Mouse (Mus musculus): ENCODE results near the gene Glmp. TPM values are rescaled to one million over a fixed set of nuclear protein-coding genes. Genes with fewer than 3 reads are reported as not detected.
"Not testable (repeated sequence)": the region's sequence is repeated elsewhere in the genome, so short reads cannot be mapped to it uniquely, and the experiment has no call there.

Glmp gene
- total RNA-seq (2014; rRNA removed) (17.8 and 26.6 TPM in 2 replicates), polyA plus RNA-seq (2012; rRNA removed) (136 and 154 TPM in 2 replicates)

DNA sequence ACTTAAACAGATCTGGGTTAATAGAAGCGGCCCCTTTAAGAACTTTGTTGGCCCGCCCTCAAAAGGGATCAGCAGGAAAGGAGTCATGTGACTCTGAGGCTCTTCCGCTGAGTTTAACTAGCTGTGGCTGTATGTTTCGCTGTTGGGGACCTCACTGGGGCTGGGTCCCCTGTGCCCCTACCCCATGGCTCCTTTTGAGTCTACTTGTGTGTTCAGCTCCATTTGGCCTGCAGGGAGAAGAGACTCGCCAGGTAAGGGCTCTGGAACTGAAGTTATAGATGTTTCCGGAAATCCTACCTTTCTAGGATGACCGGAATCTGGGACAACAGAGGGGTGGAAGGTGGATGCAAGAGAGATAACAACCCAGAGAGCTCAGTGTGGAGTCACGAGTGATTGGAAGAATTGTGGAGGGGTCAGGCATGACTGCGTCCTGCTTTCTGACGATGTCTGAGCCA lies at the start of gene Glmp:
Gene Glmp, plus strand, starts transcription at position 73 of the 455 bp plus-strand sequence.
- Histone ChIP-seq H3K36me3 (ENCODE audit: control insufficient read depth, insufficient read depth, low read length) (peaks cover 24% of the 10 kb centered on the region), H3K27me3 (ENCODE audit: control insufficient read depth, insufficient read depth, low read length) (no peaks in the 10 kb centered on the region), H3K4me1 (ENCODE audit: control insufficient read depth, insufficient read depth, low read length) (peaks cover 8% of the 10 kb centered on the region), H3K27ac (replicated peaks; ENCODE audit: insufficient read depth, low read depth, low read length) (peak within 1 kb of the TSS; percentile 72), H3K4me3 (ENCODE audit: insufficient read depth, low read depth, low read length) (peak within 1 kb of the TSS; percentile 63), H3K9ac (ENCODE audit: low read depth, low read length) (peak within 1 kb of the TSS; percentile 91), H3K79me2 (ENCODE audit: control insufficient read depth, insufficient read depth, low read length) (peaks cover 13% of the 10 kb centered on the region; the same call in 1 of the 2 replicates)
- under 1% methylated on average over 10 of the region's 10 CpGs for WGBS
- peak; percentile 80 for DNase-seq (ENCODE audit: extremely low read depth, low read depth, low spot score)
- TF ChIP-seq POLR2A (IDR thresholded peaks at IDR 0.05; ENCODE audit: extremely low read depth, insufficient read depth, low read length) (0 out of 2 replicates have a peak, but pooled peaks have one; percentile 46), CTCF (IDR thresholded peaks at IDR 0.05; ENCODE audit: low read depth, low read length) (no peak)

DNA sequence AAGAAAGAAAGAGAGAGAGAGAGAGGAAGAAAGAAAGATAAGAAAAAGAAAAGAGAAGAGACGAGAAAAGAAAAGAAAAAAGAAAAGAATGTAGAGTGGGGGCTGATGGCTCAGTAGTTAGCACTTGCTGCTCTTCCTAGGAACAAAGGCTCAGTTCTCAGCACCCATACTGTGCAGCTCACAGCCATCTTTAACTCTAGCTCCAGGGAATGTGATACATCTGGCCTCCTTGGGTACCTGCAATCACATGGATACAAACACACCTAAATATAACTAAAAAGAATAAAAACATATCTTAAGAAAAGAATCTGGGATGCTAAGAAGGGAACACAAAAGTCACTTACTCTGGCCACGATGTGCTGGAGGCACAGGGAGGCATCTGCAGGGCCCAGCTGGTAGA lies 48.7 kb upstream of the Glmp start:
- DNase-seq (ENCODE audit: extremely low read depth, low read depth, low spot score) = no peak
- 85% methylated on average over 2 of the region's 2 CpGs for WGBS
- no peaks in the 10 kb centered on the region for H3K27me3 ChIP-seq (ENCODE audit: control insufficient read depth, insufficient read depth, low read length)
- no peak overlapping the region for H3K27ac ChIP-seq (replicated peaks; ENCODE audit: insufficient read depth, low read depth, low read length)
- no peaks in the 10 kb centered on the region for H3K79me2 ChIP-seq (ENCODE audit: control insufficient read depth, insufficient read depth, low read length)
- TF ChIP-seq POLR2A (IDR thresholded peaks at IDR 0.05; ENCODE audit: extremely low read depth, insufficient read depth, low read length) (no peak), CTCF (IDR thresholded peaks at IDR 0.05; ENCODE audit: low read depth, low read length) (no peak)
- no peak overlapping the region for H3K4me3 ChIP-seq (ENCODE audit: insufficient read depth, low read depth, low read length)
- H3K4me1 ChIP-seq (ENCODE audit: control insufficient read depth, insufficient read depth, low read length) = no peaks in the 10 kb centered on the region
- no peak overlapping the region for H3K9ac ChIP-seq (ENCODE audit: low read depth, low read length)
- H3K36me3 ChIP-seq (ENCODE audit: control insufficient read depth, insufficient read depth, low read length) = no peaks in the 10 kb centered on the region

- H3K9ac ChIP-seq (ENCODE audit: low read depth, low read length) = no peak overlapping the region
- DNase-seq (ENCODE audit: extremely low read depth, low read depth, low spot score) = peak; percentile 26
- no peaks in the 10 kb centered on the region for H3K79me2 ChIP-seq (ENCODE audit: control insufficient read depth, insufficient read depth, low read length)
- 45% methylated on average over 7 of the region's 7 CpGs for WGBS
- no peak for TF ChIP-seq POLR2A (IDR thresholded peaks at IDR 0.05; ENCODE audit: extremely low read depth, insufficient read depth, low read length)
- peak; percentile 64 for TF ChIP-seq CTCF (IDR thresholded peaks at IDR 0.05; ENCODE audit: low read depth, low read length)
- no peak overlapping the region for H3K4me3 ChIP-seq (ENCODE audit: insufficient read depth, low read depth, low read length)
- no peaks in the 10 kb centered on the region for H3K4me1 ChIP-seq (ENCODE audit: control insufficient read depth, insufficient read depth, low read length)
- no peaks in the 10 kb centered on the region for H3K36me3 ChIP-seq (ENCODE audit: control insufficient read depth, insufficient read depth, low read length)
- no peaks in the 10 kb centered on the region for H3K27me3 ChIP-seq (ENCODE audit: control insufficient read depth, insufficient read depth, low read length)
- no peak overlapping the region for H3K27ac ChIP-seq (replicated peaks; ENCODE audit: insufficient read depth, low read depth, low read length)
Measured at GRCm38 (mm10) chr3:88276529-88277143, 48.2 kb upstream of the Glmp start.

DNA sequence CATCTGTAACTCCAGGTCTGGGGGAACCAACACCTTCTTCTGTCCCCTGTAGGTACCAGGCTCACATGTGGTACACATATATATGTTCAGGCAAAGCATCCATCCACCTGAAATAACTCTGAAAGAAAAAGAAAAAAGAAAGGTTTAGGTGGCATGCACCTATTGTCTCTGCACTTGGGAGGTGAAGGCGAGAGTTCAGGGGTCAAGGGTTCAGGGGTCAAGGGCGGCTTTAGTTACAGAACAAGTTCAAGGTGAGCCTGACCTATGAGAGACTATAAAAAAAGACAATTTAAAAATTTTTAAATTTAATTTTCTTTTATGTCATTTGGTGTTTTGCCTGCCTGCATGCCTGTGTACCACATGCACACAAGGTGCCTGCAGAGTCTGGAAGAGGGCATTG lies 44.8 kb upstream of the Glmp start:
- H3K27me3 ChIP-seq (ENCODE audit: control insufficient read depth, insufficient read depth, low read length) = no peaks in the 10 kb centered on the region

GRCm38 (mm10) chr3:88281141-88281916 lies 43.5 kb upstream of the Glmp start:
- not testable (repeated sequence) for H3K27ac ChIP-seq (replicated peaks; ENCODE audit: insufficient read depth, low read depth, low read length); H3K9ac ChIP-seq (ENCODE audit: low read depth, low read length); DNase-seq (ENCODE audit: extremely low read depth, low read depth, low spot score); H3K27me3 ChIP-seq (ENCODE audit: control insufficient read depth, insufficient read depth, low read length); H3K36me3 ChIP-seq (ENCODE audit: control insufficient read depth, insufficient read depth, low read length); H3K4me1 ChIP-seq (ENCODE audit: control insufficient read depth, insufficient read depth, low read length); H3K4me3 ChIP-seq (ENCODE audit: insufficient read depth, low read depth, low read length); H3K79me2 ChIP-seq (ENCODE audit: control insufficient read depth, insufficient read depth, low read length)
- 83% methylated on average over 11 of the region's 11 CpGs for WGBS

More for the DNA sequence above, 44.8 kb upstream of the Glmp start:
- no peak for TF ChIP-seq CTCF (IDR thresholded peaks at IDR 0.05; ENCODE audit: low read depth, low read length)
- TF ChIP-seq POLR2A (IDR thresholded peaks at IDR 0.05; ENCODE audit: extremely low read depth, insufficient read depth, low read length) = no peak
- Histone ChIP-seq H3K36me3 (ENCODE audit: control insufficient read depth, insufficient read depth, low read length) (no peaks in the 10 kb centered on the region), H3K27ac (replicated peaks; ENCODE audit: insufficient read depth, low read depth, low read length) (no peak overlapping the region), H3K9ac (ENCODE audit: low read depth, low read length) (no peak overlapping the region), H3K79me2 (ENCODE audit: control insufficient read depth, insufficient read depth, low read length) (no peaks in the 10 kb centered on the region), H3K4me3 (ENCODE audit: insufficient read depth, low read depth, low read length) (no peak overlapping the region), H3K4me1 (ENCODE audit: control insufficient read depth, insufficient read depth, low read length) (no peaks in the 10 kb centered on the region)
- 78% methylated on average over 2 of the region's 2 CpGs for WGBS
- no peak for DNase-seq (ENCODE audit: extremely low read depth, low read depth, low spot score)

DNA sequence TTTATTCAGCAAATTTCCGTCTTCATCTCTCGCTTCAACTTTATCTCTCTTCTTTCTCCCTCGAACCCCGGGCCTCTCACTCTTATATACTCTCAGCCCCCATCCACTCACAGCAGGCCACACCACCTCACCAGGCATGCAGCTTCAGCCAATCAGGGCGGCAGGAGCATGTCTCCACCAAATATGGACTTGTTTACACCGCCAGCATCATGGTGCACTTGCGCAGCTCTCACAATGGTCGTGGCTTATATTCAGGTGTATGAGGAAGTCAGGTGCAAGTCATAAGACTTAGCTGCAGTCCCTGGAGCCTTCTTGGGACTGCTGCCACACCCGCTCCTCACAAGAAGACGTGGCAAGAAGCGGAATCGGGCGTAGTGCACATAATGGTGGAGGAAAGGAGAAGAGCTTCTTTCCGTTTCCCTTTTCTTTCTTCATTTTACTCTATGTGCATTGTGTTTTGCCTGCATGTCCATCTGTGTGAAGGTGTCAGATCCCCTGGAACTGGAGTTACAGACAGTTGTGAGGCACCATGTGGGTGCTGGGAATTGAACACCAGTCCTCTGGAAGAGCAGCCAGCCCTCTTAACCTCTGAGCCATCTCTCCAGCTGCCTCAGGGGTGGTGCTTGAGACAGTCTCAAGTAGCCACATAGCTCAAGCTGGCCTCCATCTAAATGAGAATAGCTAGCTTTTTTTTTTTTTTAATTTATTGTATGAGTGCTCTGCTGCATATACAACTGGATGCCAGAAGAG lies 39.8 kb upstream of the Glmp start:
- 96% methylated on average over 14 of the region's 14 CpGs for WGBS

GRCm38 (mm10) chr3:88285565-88285895 lies 39.3 kb upstream of the Glmp start:
- not testable (repeated sequence) for DNase-seq (ENCODE audit: extremely low read depth, low read depth, low spot score); H3K4me1 ChIP-seq (ENCODE audit: control insufficient read depth, insufficient read depth, low read length); H3K4me3 ChIP-seq (ENCODE audit: insufficient read depth, low read depth, low read length); H3K36me3 ChIP-seq (ENCODE audit: control insufficient read depth, insufficient read depth, low read length); H3K9ac ChIP-seq (ENCODE audit: low read depth, low read length); H3K27ac ChIP-seq (replicated peaks; ENCODE audit: insufficient read depth, low read depth, low read length); H3K79me2 ChIP-seq (ENCODE audit: control insufficient read depth, insufficient read depth, low read length); H3K27me3 ChIP-seq (ENCODE audit: control insufficient read depth, insufficient read depth, low read length)
- WGBS = 40% methylated on average over 1 of the region's 2 CpGs

More for the DNA sequence above, 39.8 kb upstream of the Glmp start:
- H3K4me3 ChIP-seq (ENCODE audit: insufficient read depth, low read depth, low read length); H3K79me2 ChIP-seq (ENCODE audit: control insufficient read depth, insufficient read depth, low read length); H3K27ac ChIP-seq (replicated peaks; ENCODE audit: insufficient read depth, low read depth, low read length); H3K27me3 ChIP-seq (ENCODE audit: control insufficient read depth, insufficient read depth, low read length); DNase-seq (ENCODE audit: extremely low read depth, low read depth, low spot score); H3K9ac ChIP-seq (ENCODE audit: low read depth, low read length); H3K36me3 ChIP-seq (ENCODE audit: control insufficient read depth, insufficient read depth, low read length); H3K4me1 ChIP-seq (ENCODE audit: control insufficient read depth, insufficient read depth, low read length): not testable (repeated sequence)

All from liver, adult 2 months (tissue).